Mouse (Mus musculus) kidney, adult 2 months (tissue): ENCODE results near the gene Lrrc36.

Source experiments
- CTCF ChIP-seq: fragments of 200-500 bp; conservative IDR thresholded peaks from 2 replicates; pipeline ENCODE4 v1.5.1; 2011; ENCODE audit warnings: low read depth, mild to moderate bottlenecking, control low read depth, low read length, moderate library complexity, mixed read lengths; ENCODE audit not compliant: insufficient read depth, insufficient read length
- POLR2A ChIP-seq: fragments of 200-500 bp; IDR thresholded peaks from one replicate; pipeline ENCODE4 v1.6.1; 2011; ENCODE audit warnings: low read depth, low read length, control low read depth

GRCm38 (mm10) chr8:105372473-105372872 is 40.9 kb upstream of the Lrrc36 start:
- TF ChIP-seq CTCF (no peak), POLR2A (no peak)
